Mouse (Mus musculus) testis, postnatal 10 days (tissue): ENCODE measurements around the gene Il22ra1.
A peak's percentile ranks its signal among the peaks of the same experiment; 100 is the strongest.

Experiments used
- DNase-seq: peaks from one replicate; pipeline ENCODE4 v3.0.0; 2021; ENCODE audit warnings: low spot score

Il22ra1 gene

GRCm38 (mm10) chr4:135736903-135737302, 8.9 kb downstream of the Il22ra1 start:
- no peak for DNase-seq

GRCm38 (mm10) chr4:135738237-135738636, 10.3 kb downstream of the Il22ra1 start:
- no peak for DNase-seq

DNA sequence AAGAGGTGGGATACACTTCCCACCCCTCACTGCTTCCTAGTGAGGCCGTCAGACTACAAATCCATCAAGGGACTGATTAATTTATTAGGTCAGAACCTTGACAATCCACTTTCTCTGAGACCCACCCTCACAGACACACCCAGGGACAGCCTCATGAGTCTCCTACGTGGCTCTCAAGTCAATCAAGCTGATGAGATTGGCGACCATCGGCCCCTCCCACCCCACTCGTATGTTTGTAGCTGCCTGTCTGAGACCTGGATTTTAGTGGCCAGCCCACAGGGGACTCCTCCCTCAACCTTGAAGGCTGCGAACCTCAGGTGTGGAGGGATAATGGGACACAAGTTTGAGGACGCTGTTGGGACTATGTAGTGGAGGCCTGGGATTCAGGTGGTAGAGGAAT, 11.2 kb downstream of the Il22ra1 start:
- no peak for DNase-seq

GRCm38 (mm10) chr4:135739672-135740071, 11.7 kb downstream of the Il22ra1 start:
- no peak for DNase-seq

- DNase-seq = peak; percentile 35
These were observed 15.5 kb downstream of the Il22ra1 start for GRCm38 (mm10) chr4:135743520-135743919.

DNA sequence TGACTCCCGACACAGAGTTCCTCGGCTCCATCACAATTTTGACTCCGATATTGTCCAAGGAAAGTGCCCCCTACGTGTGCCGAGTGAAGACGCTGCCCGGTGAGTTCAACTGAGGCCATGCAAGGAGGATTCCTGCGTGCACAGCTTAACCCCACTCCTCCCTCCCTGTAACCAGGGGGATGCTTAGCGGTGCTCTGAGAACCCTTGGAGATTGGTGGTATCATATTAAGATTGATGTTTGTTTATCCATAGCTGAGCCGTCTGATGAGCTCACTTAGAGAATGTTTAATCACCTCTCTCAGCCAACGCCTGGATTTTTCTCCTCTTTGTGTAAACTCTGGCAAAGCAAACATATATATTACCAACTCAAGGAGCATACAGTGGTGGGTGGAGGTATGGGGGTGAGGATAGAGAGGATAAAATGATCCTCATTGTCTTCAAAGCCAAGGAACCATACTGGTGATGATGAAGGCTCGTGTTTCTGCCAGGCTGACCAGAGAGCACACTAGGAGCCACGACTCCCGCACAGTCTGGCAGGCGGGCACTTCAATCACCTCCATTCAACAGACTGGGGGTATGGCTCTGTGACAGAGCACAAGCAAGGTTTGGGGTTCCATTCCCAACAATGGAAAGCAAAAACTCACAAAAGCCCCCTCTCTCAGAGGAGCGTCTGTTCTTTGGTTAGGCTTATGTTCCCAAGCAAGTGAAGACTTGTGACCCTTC, 16.9 kb downstream of the Il22ra1 start:
- no peak for DNase-seq

DNA sequence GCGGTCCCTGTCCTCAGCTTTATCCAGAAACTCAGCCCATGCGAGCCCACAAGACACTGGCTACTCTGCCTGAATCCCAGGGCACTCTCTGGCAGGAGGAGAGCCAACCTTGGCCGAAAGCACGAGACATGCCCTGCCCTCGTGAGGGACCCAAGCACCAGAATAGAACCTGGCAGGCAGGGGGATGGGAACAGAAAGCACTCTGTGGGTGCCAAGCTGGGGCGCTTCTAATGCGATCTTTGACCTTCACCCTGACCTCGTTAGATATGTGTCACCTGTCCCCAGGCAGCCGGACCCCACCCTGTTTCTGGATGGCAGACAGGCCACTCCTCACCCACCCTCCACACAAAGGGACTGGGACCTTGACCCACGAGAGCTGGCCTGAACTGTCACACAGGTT, 17.6 kb downstream of the Il22ra1 start:
- no peak for DNase-seq

DNA sequence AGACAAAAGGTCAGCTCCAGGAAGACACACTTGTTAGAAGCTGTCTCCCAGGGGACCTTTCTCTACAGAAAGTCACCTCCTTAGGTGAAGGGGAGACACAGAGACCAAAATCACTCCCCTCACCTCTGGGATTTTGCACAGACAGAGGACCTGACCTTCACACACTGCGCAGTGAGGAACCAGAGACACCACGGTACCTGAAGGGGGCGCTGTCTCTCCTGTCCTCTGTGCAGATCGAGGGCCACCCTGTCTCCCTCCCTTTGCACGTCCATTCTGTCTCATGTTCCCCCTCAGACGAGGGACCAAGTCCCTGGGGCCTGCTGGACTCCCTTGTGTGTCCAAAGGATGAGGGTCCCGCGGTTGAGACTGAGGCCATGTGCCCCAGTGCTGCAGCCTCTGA, 22.9 kb downstream of the Il22ra1 start:
- no peak for DNase-seq

DNA sequence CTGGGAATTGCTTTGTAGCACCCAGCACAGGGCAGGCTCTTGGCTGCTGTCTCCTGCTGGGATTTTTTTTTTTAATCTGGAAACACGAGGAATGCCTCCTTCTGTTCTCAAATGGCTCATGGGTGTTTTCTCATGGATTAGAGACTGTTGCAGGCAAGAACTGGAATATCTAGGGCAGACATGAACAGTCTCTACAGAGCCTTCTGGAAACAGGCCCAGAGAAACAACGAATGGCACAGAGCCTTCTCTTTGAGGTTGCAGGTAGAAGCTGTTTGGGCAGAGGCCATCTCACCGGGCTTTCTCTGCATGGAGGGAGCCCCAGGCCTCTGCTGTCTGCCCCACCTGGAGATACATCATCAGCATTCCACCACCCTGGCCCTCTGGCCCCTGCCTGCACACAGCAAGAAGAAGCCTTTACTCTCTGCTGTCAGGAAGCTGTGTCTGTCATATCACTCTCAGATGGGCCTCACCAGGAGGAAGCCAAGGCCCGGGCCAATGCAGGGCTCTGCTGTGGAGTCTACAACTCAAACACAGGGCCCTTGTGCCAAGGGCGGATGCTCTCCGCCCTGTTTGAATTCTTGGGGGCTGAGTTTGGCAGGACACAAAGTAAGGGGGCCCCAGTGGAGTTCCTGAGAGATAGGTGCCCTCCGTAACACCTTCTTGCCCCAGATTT, 24.3 kb downstream of the Il22ra1 start:
- DNase-seq = no peak

- DNase-seq = no peak
These were observed 24.8 kb downstream of the Il22ra1 start for GRCm38 (mm10) chr4:135752779-135753164.

- no peak for DNase-seq
These were observed 30.4 kb downstream of the Il22ra1 start for GRCm38 (mm10) chr4:135758331-135758730.

DNA sequence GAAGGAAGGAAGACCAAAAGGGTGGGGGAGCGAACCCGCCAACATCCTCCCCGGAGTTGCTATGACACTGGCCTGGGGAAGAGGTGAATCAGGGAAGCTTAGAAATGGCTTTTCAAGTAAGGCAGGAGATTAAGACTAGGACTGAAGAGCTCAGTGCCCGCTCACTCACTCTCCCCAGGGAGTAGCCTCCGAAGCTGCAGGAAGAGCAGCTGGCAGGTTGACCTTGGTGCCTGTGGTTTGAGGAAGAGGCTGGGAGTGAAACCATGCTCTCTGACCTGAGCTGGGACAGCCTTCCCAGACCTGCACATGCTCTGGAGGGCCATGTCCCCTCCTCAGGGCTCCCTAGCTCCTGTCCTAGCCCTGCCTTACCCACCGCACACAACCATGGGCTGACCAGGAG, 30.9 kb downstream of the Il22ra1 start:
- no peak for DNase-seq

DNA sequence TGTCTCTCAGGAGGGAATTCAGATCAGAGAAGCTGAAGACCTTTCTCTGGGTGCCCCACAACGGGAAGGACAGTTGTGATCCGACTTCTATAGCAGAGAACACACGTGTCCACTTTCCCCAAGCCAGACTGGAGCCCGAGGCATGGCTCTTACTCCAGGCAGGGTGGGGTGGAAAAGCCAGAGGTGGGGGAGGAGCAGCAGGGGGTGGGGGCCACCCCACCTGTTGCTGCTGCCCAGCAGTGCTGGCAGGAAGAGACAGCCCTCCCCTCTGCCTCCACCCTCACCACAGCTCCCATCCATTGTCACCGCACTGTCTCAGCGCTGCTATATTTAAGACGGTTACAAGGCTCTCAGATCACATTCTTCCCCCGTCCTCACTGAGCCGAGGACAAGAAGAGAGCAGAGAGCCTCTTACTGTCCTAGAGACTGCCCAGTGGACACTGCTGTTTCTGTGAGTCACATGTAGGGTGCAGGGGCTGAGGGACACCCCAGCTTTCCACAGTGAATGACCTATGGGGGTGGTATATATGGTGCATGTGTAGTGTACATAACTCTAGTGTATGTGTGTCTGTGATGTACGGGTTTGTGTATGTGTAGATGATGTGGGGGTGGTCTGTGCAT, 31.5 kb downstream of the Il22ra1 start, which contains the start of gene Myom3:
Gene Myom3, plus strand, starts transcription at position 360 of the 621 bp plus-strand sequence.
- DNase-seq = no peak

DNA sequence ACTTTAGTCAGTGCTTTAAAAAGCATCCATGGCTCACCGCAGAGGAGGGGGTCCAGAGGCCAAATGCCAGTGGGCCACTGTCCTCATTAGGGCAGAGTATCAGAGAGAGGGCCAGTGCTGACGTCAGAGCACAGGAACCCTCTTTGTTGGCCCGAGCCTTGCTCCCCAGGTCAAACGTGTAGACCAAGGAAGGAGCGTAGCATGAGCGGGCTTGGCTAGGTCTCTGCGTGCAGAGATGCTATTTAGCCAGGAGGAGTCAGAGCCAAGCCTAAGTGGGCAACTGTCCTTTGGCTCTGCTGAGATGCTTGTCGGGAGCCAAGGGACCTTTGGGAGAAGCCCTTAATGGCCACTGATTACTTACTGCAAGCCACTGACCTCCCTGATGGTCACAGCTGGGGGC, 33.1 kb downstream of the Il22ra1 start:
- no peak for DNase-seq

DNA sequence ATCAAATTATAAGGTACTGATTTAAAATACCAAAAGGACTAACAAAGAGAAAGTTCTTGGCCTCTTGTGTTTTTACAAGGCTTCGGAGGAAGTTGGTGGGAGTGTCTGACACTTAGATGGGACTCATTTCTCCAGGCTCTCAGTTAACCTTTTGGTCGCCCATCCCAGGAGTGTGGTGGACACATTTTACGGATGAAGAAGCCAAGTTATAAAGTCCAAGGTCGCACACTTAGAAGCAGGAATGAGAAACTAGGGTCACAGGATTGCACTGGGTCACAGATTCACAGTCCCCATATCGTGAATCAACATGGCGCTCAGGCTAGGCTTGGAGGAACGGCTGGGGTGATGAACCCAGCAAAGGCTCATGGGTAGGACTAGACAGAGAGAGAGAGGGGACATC, 33.6 kb downstream of the Il22ra1 start:
- DNase-seq = no peak

- DNase-seq = peak; percentile 89
These were observed 34.4 kb downstream of the Il22ra1 start for GRCm38 (mm10) chr4:135762251-135762906.

DNA sequence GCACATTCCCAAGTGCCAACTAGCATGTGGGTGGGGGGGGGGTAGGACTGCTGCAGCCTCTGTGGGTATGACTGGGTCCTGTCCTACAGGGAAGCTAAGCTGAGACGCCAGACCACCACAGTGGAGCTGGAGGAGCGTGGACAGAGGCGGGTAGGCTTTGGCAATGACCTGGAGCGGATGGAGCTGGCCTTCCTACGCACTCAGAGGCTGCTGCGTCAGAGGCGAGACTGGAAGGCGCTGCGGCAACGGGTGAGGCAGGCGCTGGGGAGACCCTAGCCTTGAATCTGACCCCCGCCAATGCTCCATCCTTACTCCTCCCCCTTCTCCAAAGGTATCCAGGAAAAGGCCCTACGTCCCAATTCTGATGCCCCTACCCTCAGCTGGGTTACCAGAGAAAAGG, 36.7 kb downstream of the Il22ra1 start:
- no peak for DNase-seq

DNA sequence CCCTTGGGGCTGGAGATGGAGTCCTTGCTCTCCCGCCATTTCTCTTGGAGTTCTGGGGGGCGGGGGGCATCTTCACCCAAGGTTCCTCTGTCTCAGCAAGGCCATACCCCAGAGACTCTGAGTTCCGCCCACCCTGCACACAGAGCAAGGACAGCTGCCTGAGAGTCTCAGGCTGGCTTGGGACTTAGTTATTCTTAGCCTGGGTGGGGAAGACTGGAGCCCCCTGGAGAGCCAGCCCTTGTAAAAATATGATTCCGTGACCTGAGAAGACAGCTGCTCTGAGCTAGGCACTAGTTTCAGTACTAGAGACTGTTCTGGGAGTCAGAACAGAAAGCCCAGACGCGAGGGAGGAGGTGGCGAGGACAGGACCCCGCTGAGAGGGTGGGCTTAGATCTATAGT, 37.7 kb downstream of the Il22ra1 start:
- no peak for DNase-seq

DNA sequence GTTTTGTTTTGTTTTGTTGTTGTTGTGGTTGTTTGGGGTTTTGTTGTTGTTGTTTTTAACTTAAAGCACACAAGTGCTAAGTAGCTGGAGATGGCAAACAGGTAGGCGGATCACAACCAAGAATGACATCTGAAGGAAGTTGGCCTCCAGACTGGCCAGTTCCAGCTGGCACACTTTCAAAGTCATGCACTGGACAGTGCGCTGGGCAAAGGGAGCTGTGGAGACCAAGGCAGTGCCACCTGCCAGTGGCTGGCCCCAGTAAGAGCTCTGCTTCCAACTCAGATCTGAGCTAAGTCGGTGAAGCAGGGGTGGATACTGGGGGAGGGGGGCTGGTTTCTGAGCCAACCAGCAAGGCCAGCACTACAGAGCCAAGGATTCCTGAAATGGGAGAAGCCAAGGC, 39.0 kb downstream of the Il22ra1 start:
- no peak for DNase-seq

- DNase-seq = peak; percentile 72
These were observed 40.9 kb downstream of the Il22ra1 start for GRCm38 (mm10) chr4:135768572-135769526.

GRCm38 (mm10) chr4:135770611-135771305, 42.8 kb downstream of the Il22ra1 start:
- no peak for DNase-seq
